Mouse (Mus musculus) thymus, postnatal 0 days (tissue): ENCODE results near the gene Nfatc2ip. TPM values are rescaled to one million over a fixed set of nuclear protein-coding genes. Genes with fewer than 3 reads are reported as not detected.

ENCODE experiments used
- DNase-seq: peaks from one replicate; pipeline ENCODE4 v3.0.0-alpha.2; 2015; ENCODE audit warnings: low spot score
- microRNA-seq: library from miRNA; unstranded; fragments of <30 nt; microRNA quantifications from one replicate; pipeline ENCODE4, GENCODE M21; 2016; ENCODE audit warnings: borderline number of aligned reads
- polyA plus RNA-seq: library from polyadenylated mRNA; unstranded; fragments of >200 nt; fragmentation: Nextera tagmentation; extraction: Ambion mirVana; gene quantifications from 2 replicates; pipeline ENCODE4 v1.2.1, GENCODE M21; 2015

The Nfatc2ip gene
- polyA plus RNA-seq, 1 experiment from 2014 or later = 6.7 TPM

DNA sequence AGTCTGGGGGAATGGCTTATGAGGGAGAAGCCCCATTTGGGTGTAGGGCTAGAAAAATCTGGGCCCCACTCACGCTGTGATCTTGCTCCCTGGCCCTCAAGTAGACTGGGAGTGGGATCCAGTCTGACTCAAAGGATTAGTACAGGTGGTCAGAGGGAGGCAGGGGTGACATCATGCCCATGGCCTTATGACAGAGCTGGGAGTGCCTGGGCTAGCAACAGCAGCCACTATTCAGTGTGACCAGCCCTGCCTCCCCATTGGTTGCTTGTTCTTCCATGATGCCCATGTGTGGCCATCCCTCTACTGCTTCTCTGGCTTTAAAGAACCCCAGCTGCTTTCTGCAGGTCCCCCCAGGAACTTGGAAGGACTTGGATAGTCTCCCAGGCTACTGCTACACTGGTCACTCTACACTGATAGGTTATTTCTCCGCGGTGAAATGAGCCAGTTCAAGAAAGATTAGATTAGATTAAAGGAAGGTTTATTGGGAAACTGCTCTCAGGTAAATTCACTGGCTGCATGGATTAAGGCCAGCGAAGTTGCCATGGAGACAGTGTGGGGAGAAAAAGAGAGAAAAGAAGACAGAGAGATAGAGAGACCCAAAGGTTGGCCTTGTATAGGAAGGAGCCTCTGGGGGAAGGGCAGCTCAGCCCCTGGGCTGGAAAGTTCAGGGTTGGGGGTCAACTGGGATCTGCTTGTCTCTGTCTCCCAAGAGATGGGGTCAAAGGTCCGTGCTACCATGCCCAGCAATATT is 40.5 kb downstream of the Nfatc2ip start:
- no peak for DNase-seq

DNA sequence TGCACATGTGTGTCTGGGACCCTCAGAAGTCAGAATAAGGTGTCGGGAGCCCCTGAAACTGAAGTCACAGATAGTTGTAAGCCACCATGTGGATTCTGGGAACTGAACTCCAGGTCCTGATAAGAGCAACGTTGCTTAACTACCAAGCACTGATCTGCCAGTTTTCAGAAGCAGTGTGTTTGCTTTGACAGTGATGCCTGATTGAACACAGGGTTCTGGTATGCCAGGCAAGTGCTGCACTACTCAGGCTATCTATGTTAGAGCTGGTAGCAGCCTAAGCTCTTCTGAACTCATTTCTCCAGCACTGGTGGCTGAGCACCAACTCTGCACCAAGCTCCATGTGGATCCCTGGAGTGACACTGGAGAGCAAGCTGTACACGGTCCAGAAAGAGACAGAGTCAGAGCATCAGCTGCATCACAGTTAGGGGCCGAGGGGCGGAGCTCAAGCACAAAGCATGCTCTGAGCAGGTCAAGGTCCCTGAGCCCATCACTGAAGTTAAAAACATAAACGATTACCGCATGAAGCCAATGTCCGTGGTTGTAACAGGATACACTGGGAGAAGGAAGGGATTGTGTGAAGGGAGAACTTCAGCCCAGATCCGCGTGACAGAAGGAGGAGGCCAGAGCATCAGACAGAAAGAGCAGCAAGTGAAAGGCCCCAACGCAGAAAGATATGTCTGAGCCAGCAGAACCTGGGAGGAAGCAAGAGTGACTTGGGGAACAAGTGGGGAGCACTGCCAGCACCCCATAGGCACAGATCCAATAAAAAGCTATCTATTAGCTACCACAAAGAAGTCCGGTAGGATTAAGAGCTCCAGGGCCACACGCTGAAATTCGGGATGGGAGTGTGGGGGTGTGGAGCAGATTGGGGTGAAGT is 41.6 kb downstream of the Nfatc2ip start:
- no peak for DNase-seq

DNA sequence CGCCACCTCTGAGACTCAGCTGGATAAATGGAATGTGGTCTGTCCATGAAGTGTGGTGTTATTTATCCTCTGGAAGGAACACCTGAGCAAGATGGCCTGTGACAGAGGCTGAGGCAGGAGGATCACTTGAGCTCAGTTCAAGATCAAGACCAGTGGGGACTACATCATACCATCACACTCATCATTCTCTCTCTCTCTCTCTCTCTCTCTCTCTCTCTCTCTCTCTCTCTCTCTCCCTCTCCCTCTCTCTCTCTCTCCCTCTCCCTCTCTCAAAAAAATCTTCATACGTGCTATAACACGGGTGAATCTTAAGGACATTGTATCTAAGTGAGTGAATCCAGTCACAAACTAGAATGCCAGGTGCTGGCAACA is 42.6 kb downstream of the Nfatc2ip start:
- DNase-seq = no peak

DNA sequence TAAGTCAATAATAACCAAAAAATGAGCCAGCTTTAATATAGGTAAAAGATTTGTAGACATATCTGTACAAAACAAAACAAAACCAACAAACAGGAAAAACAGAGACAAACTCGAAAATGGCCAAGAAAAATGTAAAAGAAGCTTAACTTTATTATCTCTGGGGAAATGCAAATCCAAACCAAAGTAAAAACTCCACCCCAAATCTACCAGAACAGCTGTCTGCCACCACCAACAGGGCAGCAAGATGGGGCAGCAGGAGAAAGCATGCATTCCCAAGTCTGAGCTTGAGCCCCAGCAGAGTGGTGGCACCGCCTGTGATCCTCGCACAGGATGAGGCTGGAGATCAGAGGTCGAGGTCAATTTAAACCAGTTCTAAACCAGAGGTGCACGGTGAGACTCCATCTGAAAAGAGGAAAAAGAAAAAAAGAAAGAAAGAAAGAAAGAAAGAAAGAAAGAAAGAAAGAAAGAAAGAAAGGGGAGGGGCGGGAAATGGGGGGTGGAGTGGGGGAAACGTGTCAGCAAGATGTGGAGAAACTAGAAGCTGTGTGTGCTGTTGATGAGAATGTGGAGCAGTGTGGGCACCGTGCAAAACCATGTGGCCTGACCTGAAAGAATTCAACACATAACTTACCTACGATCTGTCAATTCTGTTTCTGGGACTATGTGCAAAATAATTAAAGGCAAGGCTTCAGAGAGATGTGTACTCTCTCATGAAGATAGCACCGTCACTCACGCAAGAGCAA is 43.1 kb downstream of the Nfatc2ip start:
- DNase-seq = no peak

DNA sequence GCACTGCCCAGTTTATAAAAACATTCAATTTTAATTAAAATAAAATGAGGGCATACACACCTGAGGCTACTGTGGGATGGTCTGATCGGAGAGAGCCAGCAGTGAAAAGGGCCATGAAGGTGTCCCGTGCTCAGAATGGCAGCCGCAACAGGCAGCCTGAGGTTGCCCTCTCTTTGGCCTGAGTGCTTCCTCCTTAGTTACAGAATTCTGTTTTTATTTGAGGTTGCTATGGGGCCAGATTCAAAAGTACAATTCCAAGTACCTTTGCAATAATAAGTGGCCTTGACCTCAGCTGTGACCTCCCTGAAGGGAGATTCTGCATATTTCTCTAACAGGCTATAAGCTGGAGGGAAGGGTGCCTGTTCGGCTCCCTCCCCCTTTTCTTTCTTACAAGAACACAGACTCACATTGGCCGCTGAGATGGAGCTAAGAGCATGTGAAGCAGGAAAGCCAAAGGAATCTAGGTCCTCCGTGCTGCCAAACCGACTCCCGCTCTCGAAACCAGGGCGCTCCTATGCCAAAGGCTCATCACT is 45.1 kb downstream of the Nfatc2ip start:
- DNase-seq = no peak

DNA sequence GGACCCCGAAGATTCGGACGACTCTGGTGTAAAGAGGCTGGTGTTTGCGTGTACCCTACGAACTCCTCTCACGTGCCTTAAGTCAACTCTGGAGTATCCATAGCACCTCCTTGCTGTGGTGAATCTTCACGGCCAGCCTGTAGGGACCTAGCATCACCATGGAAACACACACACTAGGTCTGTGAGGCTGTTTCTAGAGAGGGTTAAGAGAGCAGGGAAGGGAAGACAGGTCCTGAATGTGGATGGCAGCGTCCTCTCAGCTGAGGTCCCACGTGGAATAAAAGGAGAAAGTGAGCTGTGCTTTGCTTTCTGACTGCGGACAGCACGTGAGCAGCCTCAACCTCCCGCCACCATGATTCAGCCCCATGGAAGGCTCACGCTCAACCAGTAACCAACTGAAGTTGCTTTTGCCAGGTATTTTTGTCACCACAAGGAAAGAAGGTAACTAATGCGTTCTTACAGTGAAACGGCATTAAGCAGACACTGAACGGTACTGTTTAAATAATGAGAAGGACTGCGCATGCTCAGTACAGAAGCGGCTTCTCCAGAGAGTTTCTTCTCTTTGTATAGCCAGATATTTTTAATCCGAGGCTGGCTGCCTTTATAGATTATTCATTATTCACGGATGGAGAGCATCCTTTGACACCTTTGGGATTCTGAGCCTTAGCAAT is 45.7 kb downstream of the Nfatc2ip start:
- DNase-seq = no peak

DNA sequence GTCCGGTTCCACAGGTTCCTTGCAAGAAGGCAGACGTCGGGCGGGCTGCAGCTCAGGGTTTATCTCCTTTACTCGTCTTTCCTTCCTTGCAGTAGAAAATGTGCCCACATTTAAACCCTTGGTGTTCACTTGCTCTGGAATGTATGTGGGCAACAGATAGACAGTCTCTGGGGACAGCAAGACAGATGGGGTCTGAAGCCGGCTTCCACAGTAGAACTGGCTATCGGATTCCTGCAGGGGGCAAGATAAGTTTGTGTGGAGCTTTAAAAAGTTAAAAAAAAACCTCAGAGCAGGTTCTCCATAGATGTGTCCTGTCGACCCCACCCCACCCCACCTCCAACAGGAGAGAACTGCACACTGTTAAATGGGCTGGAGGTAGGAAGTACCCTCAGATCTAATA is 48.2 kb downstream of the Nfatc2ip start:
- no peak for DNase-seq

DNA sequence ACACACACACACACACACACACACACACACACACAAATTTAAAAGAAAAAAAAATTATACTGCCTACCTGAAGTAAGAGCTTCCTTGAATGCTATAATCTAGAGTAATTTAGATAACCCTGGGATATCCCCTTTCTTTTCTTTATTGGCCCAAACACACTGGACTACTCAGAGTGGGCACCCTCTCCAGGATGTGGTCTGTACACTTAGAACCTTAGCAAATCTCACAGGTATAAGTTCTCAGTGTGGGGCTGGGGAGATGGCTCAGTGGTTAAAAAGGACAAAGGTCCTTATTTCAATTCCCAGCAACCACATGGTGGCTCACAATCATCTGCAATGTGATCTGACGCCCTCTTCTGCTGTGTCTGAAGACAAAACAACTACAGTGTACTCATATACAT is 49.4 kb downstream of the Nfatc2ip start:
- no peak for DNase-seq

DNA sequence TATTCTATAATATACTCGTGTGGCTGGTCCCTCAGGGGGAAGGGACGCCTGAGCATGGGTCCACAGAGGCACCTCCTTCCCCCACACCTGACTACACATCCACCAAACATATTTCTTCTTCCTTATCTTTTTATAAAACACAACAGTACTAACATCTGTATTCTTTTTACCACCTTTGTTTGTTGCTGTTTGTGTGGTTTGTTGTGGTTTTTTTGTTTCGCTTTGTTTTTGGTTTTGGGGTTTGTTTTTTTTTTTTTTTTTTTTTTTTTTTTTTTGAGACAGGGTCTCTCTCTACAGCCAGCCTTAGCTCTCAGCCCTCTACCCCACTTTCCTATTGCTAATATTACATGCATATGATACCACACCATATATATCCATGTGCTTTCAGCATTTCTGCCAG is 50.6 kb downstream of the Nfatc2ip start:
- DNase-seq = no peak

DNA sequence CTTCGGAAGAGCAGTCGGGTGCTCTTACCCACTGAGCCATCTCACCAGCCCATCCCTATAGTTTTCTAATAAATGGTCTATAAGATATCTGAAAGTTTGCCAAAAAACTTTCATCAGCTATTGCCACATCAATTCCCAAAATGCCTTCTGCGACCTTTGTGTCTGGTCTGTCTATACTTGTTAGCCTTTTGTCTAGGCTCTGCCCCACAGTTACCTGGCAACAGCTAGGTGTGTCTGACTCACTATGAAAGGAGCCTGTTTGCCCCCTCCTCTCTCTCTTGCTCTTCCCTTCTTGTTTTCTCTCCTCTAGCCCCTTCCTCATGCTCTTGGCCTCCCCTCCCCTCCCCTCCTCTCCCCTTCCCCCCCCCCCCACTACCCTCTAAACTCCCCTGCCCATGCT is 51.0 kb downstream of the Nfatc2ip start:
- DNase-seq = no peak

DNA sequence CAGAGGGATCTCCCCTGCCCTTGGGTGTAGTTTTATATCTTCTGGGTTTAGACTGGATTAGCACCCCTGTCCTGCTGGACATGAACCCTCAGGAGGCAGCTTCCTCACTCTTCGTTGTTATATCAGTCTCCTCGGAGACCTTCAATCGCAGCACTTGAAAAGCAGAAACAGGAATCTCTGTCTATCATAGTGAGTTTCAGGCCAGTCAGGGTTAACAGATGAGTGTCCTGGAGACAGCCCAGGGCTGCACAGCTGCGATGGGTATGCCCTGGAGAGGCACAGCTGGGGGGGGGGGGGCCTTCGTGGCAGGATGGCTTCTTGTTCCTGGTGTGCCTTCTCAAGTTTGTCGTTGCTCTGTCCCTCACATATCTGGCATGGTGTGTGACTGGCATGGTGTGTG is 55.6 kb downstream of the Nfatc2ip start:
- peak; percentile 63 for DNase-seq

DNA sequence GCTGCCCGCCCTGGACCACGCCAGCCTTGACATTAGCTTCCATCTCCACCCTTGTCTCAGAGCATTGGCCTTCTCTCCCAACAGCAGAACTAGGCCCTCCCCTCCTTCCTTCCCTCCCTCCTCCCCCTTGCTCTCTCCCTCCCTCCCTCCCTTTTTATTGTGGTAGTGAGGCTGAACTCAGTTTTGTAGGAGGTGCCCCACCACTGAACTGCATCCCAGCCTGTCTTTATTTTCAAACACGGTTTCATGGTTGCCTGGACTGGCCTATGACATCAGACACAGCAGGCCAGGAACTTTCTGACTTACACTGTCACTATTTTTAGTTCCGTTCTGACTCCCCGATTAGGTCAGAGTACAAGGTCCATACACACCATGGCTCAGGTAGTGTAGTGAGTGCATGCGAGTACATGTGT is 56.3 kb downstream of the Nfatc2ip start:
- DNase-seq = peak; percentile 73

DNA sequence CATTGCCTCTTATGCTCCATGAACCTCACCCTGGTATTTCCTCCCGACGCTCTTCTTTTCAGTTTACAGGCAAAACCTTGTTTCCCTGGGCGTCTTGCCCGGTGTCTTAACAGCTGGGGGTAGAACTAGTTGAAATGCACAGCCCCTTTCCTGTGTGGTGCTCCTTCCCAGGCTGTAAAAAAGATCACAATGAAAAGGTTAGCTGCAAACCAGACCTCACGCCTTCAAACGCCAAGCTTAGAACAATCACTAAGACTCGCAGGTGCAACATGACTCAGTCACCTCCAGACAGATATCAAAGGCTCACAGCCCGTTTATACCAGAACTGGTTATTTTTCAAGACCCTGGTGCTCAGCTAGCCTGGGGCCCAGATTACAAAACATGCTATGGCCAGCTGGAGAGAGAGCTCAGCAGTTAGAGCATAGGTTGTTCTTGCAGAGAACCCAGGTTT is 57.0 kb downstream of the Nfatc2ip start:
- peak; percentile 86 for DNase-seq

DNA sequence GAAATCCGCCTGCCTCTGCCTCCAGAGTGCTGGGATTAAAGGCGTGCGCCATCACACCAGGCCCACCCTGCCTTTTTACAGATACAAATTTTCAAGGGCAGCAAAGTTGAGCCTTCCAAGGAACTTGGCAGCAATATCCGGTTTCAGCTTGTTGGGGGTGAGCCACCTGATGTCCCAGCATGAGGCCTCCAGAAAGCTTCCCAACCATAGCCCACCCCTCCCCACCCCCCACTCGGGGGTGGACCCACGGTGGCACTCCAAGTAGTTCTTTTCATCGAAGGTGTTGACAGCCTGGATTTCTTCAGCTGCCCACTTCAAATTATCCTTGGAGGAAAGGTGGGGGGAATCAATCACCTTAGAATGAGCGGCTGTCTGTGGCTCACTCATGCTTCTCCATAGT is 57.6 kb downstream of the Nfatc2ip start:
- DNase-seq = peak; percentile 21

DNA sequence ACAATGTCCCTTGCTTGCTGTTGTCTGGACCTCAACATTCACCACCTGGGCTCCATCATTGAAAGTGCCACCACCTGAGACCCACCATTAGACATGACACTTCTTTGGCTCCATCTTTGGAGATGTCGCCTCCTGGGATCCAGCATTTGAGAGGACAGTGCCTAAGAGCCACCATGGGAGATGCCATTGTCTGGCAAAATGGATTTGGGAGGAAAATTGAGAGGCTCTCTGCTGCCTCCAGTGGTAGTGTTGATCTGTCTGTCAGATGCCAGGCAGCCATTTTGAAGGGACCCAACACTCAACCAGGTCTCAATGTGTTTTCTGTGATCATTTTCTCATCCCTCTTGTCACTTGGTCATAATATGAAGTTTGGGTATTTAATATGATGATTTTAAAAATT is 61.0 kb downstream of the Nfatc2ip start:
- no peak for DNase-seq

Small RNA genes within 50 kb of the gene (microRNA-seq; reads per million reads assigned to microRNA genes)
- gene Mir7058 = 5.8 reads per million, percentile 9 among the genes with 10 or more reads in this experiment

Other genes starting within 250 kb of the Nfatc2ip start
- gene Xpo6, start 196.2 kb downstream of the Nfatc2ip start, polyA plus RNA-seq = 46.8 and 56.5 TPM in 2 replicates
- 17.9 and 19.1 TPM in 2 replicates for gene Sbk1, start 124.1 kb downstream of the Nfatc2ip start, polyA plus RNA-seq
- gene Lat, start 27.2 kb downstream of the Nfatc2ip start, polyA plus RNA-seq = 890 and 915 TPM in 2 replicates
- gene Spns1, start 19.3 kb downstream of the Nfatc2ip start, polyA plus RNA-seq = 39.4 and 43.3 TPM in 2 replicates
- gene Cd19, start 18.2 kb upstream of the Nfatc2ip start, polyA plus RNA-seq = 0.13 and 0.22 TPM in 2 replicates
- 22.2 and 22.7 TPM in 2 replicates for gene Rabep2, start 32.0 kb upstream of the Nfatc2ip start, polyA plus RNA-seq
- 3.1 and 4.2 TPM in 2 replicates for gene Atp2a1, start 66.4 kb upstream of the Nfatc2ip start, polyA plus RNA-seq
- gene Sh2b1, start 78.7 kb upstream of the Nfatc2ip start, polyA plus RNA-seq = 37.8 and 38.6 TPM in 2 replicates
- gene Tufm, start 90.6 kb upstream of the Nfatc2ip start, polyA plus RNA-seq = 95.4 and 104 TPM in 2 replicates
- gene Atxn2l, start 106.7 kb upstream of the Nfatc2ip start, polyA plus RNA-seq = 37.9 and 38.5 TPM in 2 replicates
- 246 and 259 TPM in 2 replicates for gene Eif3c, start 169.7 kb upstream of the Nfatc2ip start, polyA plus RNA-seq
- gene Apobr, start 188.2 kb upstream of the Nfatc2ip start, polyA plus RNA-seq = 1.2 TPM in 2 replicates
- gene Cln3, start 189.1 kb upstream of the Nfatc2ip start, polyA plus RNA-seq = 28.2 and 30.2 TPM in 2 replicates
- gene Il27, start 198.2 kb upstream of the Nfatc2ip start, polyA plus RNA-seq = 0.54 and 0.85 TPM in 2 replicates
- gene Nupr1, start 234.1 kb upstream of the Nfatc2ip start, polyA plus RNA-seq = 15.1 and 16.4 TPM in 2 replicates